Mouse (Mus musculus) yolk sac, embryonic 10.5 days (tissue): ENCODE results near the gene Arvcf.
A peak's percentile ranks its signal among the peaks of the same experiment; 100 is the strongest.

ENCODE experiments used
- DNase-seq: peaks from one replicate; pipeline ENCODE4 v3.0.0-alpha.2; 2017; ENCODE audit warnings: low spot score

Gene Arvcf

GRCm38 (mm10) chr16:18411026-18411649 is 63.2 kb downstream of the Arvcf start:
- no peak for DNase-seq

- no peak for DNase-seq
Observed at GRCm38 (mm10) chr16:18411802-18412476, 64.0 kb downstream of the Arvcf start.

GRCm38 (mm10) chr16:18413032-18413816 is 65.2 kb downstream of the Arvcf start:
- no peak for DNase-seq

GRCm38 (mm10) chr16:18416094-18416761 is 68.2 kb downstream of the Arvcf start:
- no peak for DNase-seq

DNA sequence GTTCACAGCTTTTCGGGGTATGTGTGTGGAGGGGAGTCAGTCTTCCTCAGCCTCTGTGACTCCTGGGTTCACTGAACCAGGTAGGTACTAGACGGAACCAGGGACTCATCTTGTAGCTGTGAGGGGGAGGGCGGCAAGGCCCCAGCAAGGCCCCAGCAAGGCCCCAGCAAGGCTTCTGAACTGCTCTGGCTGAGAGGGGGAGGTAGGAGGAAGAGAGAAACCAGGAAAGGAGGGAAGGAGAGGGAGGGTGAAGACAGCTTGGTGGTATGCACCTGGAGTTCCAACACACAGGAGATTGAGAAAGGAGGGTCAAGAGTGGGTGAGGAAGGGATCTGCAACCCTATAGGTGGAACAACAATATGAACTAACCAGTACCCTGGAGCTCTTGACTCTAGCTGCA is 68.9 kb downstream of the Arvcf start:
- no peak for DNase-seq

- no peak for DNase-seq
Observed at GRCm38 (mm10) chr16:18417491-18417890, 69.5 kb downstream of the Arvcf start.

GRCm38 (mm10) chr16:18418756-18419602 is 71.0 kb downstream of the Arvcf start:
- no peak for DNase-seq

DNA sequence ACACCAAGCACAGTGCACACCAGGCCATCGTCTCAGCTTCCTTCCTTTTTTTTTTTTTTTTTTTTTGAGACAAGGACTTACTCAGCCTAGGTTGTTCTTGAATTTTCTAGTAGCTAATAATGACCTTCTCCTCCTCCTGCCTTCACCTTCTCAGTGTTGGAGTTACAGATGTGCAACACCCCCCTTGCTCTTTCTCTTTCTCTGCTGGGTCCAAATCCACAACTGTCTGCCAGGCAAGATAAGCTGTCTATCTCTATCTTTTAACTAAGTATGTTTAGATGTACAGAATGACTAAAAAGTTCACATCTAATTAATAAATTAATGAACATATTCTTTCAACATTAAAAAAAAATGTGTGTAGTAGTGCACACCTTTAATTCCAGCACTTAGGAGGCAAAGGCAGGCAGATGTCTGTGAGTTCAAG is 71.6 kb downstream of the Arvcf start:
- DNase-seq: no peak

GRCm38 (mm10) chr16:18420571-18420970 is 72.6 kb downstream of the Arvcf start:
- DNase-seq: no peak

- DNase-seq: no peak
Observed at GRCm38 (mm10) chr16:18423203-18423914, 75.4 kb downstream of the Arvcf start.

DNA sequence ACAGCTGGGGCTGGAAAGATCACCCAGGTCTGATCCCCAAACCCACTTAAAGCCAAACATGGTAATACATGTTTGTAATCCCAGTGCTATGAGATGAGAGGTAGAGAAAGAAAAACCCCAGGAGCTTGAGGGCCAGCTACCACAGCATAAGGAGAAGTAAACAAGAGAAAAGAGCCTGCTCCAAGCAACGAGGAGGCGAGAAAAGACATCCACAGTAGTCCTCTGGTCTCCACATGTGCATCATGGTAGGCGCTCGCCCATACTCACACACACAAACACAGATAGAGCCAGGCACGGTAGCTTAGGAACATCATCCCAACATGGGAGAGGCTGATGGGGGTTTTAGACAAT is 75.9 kb downstream of the Arvcf start:
- no peak for DNase-seq

- DNase-seq: no peak
Observed at GRCm38 (mm10) chr16:18424364-18425045, 76.5 kb downstream of the Arvcf start.

GRCm38 (mm10) chr16:18425475-18426214 is 77.7 kb downstream of the Arvcf start:
- DNase-seq: no peak

DNA sequence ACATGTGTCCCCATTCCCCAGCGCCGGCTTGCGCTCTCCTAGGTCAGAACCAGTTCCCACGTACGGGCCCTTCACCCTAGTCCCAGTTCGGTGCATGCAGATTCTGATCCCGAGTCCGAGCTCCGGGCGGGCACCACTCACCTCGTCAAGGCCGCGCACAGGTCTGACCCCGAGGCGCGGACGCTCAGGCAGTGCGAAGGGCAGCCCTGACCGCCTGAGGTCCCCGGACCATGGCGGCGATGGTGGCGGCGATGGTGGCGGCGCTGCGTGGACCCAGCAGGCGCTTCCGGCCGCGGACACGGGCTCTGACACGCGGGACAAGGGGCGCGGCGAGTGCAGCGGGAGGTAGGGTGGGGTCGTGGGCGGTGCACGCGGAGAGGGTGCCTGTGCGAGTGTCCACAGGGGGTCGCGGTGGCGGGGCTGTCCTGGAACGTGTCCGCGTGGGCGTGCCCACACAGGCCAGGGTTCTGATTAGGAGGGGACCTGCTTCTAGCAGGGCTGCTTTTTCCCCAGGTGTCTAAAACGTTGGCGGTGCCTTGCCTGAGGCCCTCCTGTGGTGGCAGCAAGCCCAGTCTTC is 78.3 kb downstream of the Arvcf start, which contains the start of gene Txnrd2:
TSS of gene Txnrd2 (plus strand) at position 170 of the 577 bp plus-strand sequence.
- peak; percentile 77 for DNase-seq

- DNase-seq: no peak
Observed at GRCm38 (mm10) chr16:18426802-18427280, 78.9 kb downstream of the Arvcf start, which contains the start of gene Comt. Gene Comt, minus strand, starts transcription at chr16:18426852.

GRCm38 (mm10) chr16:18428011-18428515 is 80.1 kb downstream of the Arvcf start:
- no peak for DNase-seq

DNA sequence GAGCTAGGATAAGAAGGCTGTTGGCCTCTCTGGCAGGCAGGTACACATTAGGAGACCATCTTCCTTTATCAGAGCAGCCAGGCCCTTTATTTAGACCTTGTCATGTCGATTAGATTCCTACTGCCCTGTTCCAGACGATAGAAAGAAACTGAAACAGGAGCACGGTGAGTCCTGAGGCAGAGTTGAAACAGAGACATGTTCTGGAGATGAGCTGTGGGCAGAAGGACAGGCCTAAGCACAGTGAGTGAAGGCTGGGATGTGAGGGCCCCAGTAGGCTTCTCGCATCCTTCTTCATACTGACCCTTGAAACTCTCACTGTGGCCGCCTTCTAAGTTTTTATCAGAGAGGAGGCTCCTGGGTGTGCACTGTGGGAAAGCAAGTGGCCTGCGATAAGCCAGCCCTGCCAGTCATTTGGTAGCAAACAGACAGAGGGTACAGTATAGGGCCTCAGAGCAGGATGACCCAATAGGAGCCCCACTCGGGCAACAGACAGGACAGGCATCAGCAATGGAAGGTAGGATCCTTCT is 80.6 kb downstream of the Arvcf start:
- DNase-seq: no peak

- DNase-seq: no peak
Observed at GRCm38 (mm10) chr16:18429641-18430040, 81.7 kb downstream of the Arvcf start.
